Mouse (Mus musculus): ENCODE data around the gene Dvl2. TPM values are rescaled to one million over a fixed set of nuclear protein-coding genes. Genes with fewer than 3 reads are reported as not detected.

The Dvl2 gene
- polyA plus RNA-seq (2017; shearing (Covaris generic)) = 15.5 TPM

DNA sequence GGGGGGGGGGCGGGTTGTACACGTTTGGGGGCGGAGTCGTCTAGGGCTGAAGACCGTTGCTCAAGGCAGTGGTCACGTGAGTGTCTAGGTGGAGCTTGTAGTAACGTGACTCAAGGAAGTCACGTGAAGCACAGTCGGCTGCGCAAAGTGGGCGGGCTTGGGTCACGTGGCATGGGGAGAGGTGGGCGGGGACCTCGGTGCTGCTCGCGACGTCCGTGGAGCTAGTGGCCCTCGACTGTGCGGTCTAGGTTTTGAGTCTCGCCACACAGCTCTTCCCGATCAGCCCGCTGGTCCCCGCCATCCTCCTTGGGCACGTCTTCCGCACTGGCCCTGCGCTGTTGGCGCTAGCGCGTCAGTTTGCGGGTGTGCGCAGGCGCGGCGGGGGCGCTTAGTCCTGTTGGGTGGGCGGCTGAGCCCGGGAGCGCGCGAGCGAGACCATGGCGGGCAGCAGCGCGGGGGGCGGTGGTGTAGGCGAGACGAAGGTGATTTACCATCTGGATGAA, at the start of gene Dvl2:
Gene Dvl2 (plus strand): TSS at position 200 of the 503 bp plus-strand sequence.

DNA sequence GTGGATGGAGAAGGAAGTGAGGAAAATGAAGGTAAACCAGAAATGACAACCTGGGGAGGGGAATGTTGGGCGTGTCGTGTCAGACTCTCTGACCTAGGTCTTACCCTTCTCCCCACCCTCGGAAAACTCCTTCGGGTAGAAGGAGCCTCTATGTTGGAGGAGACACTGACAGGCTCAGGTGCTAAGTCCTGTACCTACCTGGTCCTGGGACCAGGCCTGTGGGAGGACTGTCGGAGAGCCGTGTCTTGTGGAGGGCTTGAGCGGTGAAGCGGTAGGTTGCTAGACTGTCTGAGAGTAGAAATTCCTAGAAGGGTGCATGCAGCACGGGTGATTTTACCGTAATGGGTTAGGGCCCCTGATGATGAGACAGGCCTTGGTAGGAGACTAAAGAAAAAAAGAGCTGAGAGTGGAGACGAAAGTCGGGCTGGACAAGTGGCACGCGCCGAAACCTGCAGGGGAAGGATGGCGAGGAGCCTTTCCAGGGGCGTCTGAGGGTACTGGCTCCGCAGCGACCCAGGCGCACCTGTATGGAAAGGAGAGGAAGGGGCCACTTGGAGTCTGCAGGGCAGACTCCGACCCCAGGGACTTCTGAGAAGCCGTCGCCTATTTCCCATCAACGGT, 35.6 kb upstream of the Dvl2 start, which contains the start of gene Cldn7:
Gene Cldn7 (plus strand): TSS at position 130 of the 621 bp plus-strand sequence.

DNA sequence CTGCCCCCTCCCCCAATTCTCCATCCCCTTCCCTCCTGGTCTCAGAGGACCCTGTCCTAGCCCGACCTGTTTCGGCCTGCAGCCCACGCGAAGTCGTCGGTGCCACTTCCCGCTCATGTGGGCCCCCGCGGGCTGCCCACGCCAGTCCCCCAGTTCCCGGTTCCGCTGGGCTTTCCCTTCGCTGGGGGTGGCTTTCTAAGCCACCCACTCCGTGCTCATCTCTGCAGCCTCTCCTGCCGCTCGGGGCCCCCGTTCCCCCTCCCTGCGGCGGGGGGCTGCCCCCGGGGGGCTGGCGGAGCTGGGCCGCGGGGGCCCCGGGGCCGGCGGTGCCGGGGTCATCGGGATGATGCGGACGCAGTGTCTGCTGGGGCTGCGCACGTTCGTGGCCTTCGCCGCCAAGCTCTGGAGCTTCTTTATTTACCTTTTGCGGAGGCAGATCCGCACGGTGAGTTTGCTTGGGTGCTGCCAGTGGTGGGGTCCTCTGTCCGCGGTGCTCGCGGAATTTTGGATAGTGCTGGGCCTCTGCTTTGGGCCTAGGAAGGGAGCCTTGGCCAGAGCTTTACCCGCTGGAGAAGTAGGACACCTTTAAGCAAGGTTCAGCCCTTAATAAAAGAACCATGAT, 19.1 kb upstream of the Dvl2 start, which contains the start of gene Ctdnep1:
Gene Ctdnep1 (plus strand): TSS at position 16 of the 622 bp plus-strand sequence.

DNA sequence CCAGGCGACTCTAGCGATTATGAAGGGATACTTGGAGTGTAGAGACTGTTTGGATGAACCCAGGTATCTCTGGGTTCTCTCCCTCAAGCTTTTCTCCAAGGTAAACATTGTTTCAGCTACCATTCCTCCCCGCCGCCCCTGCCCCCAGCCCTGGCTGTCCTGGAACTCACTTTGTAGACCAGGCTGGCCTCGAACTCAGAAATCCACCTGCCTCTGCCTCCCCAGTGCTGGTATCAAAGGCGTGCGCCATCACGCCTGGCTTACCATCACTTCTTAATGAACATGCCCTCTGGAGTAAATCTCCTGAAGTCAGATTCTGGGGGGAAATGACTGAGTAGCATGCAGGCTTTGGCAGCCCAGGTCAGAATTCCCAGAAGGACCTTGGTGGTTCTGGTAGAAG, 18.2 kb upstream of the Dvl2 start, which contains the start of gene Elp5:
Gene Elp5 (minus strand): TSS at position 293 of the 400 bp plus-strand sequence.

DNA sequence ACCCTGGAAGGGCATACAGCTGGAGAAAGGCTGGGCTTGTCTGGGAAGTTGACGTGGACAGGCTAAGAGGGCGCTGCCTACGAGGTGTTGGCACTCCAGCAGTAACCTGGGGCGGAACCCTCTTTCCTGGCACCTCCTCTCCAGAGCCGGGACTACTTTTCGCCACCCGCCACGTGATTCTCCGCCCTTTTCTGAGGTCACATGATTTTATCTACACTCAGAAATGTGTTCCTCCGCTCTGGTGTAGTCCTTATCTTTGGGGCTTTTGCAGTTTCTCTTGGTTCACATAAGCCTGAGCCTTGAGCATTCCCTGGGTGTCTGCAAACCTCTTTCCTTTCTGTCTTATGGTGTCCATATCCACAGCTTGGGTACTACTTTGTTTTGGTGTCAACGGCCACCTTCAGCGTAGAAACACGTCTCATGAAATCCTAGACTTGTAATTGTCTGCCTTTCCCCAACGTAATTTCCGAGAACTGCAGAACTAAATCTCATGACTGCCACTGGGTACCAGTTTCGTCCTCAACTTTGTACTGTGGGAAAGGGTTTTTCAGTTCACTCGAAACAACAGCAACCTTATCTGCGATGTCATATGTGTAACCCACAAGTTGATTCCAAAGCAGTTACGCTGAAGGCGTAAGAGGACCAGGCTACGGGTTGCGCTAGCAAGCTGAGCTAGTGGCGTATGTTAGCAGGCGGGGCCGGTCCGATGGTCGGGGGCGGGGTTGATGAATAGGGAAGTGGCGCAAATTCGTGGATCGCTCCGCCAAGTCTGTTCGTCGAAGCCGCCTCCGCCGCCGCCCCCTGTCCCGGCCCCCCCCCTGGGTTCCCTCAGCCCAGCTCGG, 9.3 kb upstream of the Dvl2 start, which contains the start of gene Gabarap:
Gene Gabarap (plus strand): TSS at position 294 of the 842 bp plus-strand sequence.

DNA sequence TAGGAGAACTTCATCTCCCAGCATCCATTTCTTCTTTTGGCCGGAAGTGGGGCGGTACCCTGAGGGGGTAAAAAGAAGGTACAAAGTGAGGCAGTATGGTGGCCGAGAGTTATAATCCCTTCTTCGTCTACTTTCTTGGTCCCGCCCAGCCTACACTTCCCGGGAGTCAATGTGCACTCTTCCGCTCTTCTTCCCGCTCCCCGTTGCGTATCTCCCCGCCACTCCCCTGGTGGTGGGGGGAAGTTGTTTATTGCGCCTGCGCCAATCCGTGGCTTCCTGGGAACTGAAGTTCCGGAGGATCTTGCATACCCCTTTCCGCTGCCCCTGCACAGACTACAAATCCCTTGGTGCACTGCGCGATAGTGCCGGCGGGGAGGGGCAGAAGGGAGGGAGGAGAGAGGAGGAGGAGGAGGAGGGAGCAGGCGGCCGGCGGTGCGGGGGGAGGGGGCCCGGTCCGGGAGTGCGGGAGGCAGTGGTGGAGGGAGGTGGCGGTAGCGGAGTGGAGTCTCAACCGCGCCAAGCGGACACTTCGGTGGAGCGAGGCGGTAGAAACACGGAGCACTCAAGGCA, 4.9 kb upstream of the Dvl2 start, which contains the start of gene Phf23:
Gene Phf23 (plus strand): TSS at position 387 of the 570 bp plus-strand sequence.

DNA sequence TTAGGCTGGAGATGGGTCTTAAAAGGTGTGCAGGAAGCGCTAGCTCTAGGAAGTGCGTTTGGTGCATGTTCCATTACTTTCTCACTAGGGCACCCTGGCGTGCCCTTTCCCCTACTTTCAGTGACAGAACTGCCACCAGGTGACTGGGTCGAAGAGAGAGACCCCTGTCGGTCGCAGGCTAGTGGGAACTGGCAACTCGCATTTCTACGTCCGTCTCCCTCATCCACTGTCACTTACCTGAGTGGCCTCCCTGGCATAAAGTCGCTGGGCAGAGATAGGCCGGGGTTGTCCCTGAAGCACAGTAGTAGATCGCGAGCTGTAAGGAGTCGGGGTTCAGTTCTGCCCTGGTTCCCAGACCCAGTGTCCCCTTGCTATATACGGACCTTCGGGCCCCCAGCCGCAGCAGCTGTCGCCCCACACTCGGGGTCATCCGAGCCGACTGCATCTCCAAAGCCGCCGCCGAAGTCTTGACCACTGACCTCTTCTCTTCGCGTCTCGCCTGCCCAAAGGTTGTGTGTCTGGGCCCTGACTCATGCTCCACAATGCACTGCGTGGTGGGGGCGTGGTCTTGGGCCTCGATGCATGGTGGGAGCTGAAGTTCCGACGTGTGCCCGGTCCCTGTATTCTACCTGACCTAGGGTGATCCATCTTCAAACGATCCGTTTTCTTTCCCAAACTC, 14.6 kb downstream of the Dvl2 start, which contains the start of gene Acadvl:
Gene Acadvl (minus strand): TSS at position 532 of the 679 bp plus-strand sequence.

DNA sequence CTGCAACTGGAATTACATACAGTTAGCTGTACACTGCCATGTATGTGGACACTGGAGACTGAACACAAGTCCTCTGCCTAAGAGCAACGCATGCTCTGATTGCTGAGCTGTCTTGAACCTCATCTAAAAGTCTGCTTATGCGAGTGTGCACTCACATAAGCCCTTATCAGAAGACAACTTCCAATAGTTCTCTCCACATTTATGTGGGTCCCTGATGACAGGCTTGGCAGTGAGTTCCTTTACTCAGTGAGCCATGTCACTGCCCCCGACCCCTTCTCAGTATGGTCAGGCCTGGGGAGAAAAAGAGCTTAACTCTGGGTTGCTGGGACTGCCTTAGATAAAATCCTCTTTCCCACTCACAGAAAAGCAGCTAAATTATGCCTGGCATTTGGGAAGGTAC, 16.3 kb downstream of the Dvl2 start, which contains the start of gene Dlg4:
Gene Dlg4 (plus strand): TSS at position 274 of the 400 bp plus-strand sequence.

DNA sequence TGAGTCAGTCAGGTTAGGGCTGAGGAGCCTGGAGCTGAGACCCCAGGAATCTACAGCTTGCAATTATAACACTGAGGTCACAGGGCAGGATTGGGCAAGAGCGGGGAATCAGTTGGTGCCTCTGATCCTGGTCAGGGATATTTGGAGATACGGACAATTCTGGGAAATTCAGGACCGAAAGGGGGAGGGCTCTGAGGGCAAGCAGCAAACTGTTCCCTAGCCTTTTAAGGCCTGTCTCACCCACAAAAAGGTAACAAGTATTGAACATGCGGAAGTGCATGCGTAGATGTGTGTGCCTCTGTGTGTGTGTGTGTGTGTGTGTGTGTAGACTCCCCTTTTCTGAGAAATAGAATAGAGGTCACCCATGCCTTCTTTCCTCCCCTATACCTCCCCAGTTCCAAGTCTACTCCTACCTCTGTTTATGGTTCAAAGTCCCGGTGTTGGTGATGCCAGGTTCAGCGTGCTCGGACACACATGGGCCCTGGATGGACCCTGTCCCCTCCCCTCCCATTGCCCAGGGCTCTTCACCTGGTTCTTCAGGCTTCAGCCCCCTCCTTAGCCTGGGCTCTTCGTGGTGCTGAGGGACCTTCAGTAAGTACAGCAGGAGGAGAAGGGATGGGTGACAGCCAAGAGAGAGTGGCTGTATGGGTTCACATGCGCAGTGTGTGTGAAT, 53.6 kb downstream of the Dvl2 start, which contains the start of gene Asgr1:
Gene Asgr1 (plus strand): TSS at position 188 of the 673 bp plus-strand sequence.

Other genes starting within 250 kb of the Dvl2 start
- gene Polr2a, start 242.0 kb upstream of the Dvl2 start, polyA plus RNA-seq (2017; shearing (Covaris generic)) = 51.9 TPM
- gene Slc35g3, start 238.6 kb upstream of the Dvl2 start, polyA plus RNA-seq (2017; shearing (Covaris generic)) = 0.26 TPM
- gene Zbtb4, start 234.7 kb upstream of the Dvl2 start, polyA plus RNA-seq (2017; shearing (Covaris generic)) = 4.2 TPM
- gene Chrnb1, start 204.7 kb upstream of the Dvl2 start, polyA plus RNA-seq (2017; shearing (Covaris generic)) = 0.52 TPM
- gene Fgf11, start 198.7 kb upstream of the Dvl2 start, polyA plus RNA-seq (2017; shearing (Covaris generic)) = not detected
- gene Tmem102, start 195.0 kb upstream of the Dvl2 start, polyA plus RNA-seq (2017; shearing (Covaris generic)) = not detected
- 0.16 TPM for gene Gm39566, start 185.3 kb upstream of the Dvl2 start, polyA plus RNA-seq (2017; shearing (Covaris generic))
- gene Spem2, start 182.1 kb upstream of the Dvl2 start, polyA plus RNA-seq (2017; shearing (Covaris generic)) = 0.39 TPM
- gene Spem1, start 178.4 kb upstream of the Dvl2 start, polyA plus RNA-seq (2017; shearing (Covaris generic)) = not detected
- gene Nlgn2, start 162.8 kb upstream of the Dvl2 start, polyA plus RNA-seq (2017; shearing (Covaris generic)) = 0.15 TPM
- gene Tmem256, start 162.1 kb upstream of the Dvl2 start, polyA plus RNA-seq (2017; shearing (Covaris generic)) = 44.3 TPM
- gene Plscr3, start 154.2 kb upstream of the Dvl2 start, polyA plus RNA-seq (2017; shearing (Covaris generic)) = 8.5 TPM
- gene Tnk1, start 141.9 kb upstream of the Dvl2 start, polyA plus RNA-seq (2017; shearing (Covaris generic)) = 0.27 TPM
- not detected for gene Tmem95, start 122.6 kb upstream of the Dvl2 start, polyA plus RNA-seq (2017; shearing (Covaris generic))
- gene Kctd11, start 119.2 kb upstream of the Dvl2 start, polyA plus RNA-seq (2017; shearing (Covaris generic)) = 0.95 TPM
- gene Acap1, start 105.1 kb upstream of the Dvl2 start, polyA plus RNA-seq (2017; shearing (Covaris generic)) = 485 TPM
- 1.6 TPM for gene 2810408A11Rik, start 99.6 kb upstream of the Dvl2 start, polyA plus RNA-seq (2017; shearing (Covaris generic))
- 7.3 TPM for gene Neurl4, start 99.5 kb upstream of the Dvl2 start, polyA plus RNA-seq (2017; shearing (Covaris generic))
- 235 TPM for gene Gps2, start 86.7 kb upstream of the Dvl2 start, polyA plus RNA-seq (2017; shearing (Covaris generic))
- gene Eif5a, start 78.6 kb upstream of the Dvl2 start, polyA plus RNA-seq (2017; shearing (Covaris generic)) = 1,038 TPM
- gene Ybx2, start 64.8 kb upstream of the Dvl2 start, polyA plus RNA-seq (2017; shearing (Covaris generic)) = not detected
- not detected for gene Slc2a4, start 52.4 kb upstream of the Dvl2 start, polyA plus RNA-seq (2017; shearing (Covaris generic))
- gene Cldn7, start 35.8 kb upstream of the Dvl2 start, polyA plus RNA-seq (2017; shearing (Covaris generic)) = not detected
- gene Ctdnep1, start 19.4 kb upstream of the Dvl2 start, polyA plus RNA-seq (2017; shearing (Covaris generic)) = 34.3 TPM
- gene Elp5, start 18.1 kb upstream of the Dvl2 start, polyA plus RNA-seq (2017; shearing (Covaris generic)) = 57.5 TPM
- 358 TPM for gene Gabarap, start 9.5 kb upstream of the Dvl2 start, polyA plus RNA-seq (2017; shearing (Covaris generic))
- 52.1 TPM for gene Phf23, start 4.8 kb upstream of the Dvl2 start, polyA plus RNA-seq (2017; shearing (Covaris generic))
- 101 TPM for gene Acadvl, start 14.8 kb downstream of the Dvl2 start, polyA plus RNA-seq (2017; shearing (Covaris generic))
- 6.9 TPM for gene Dlg4, start 16.3 kb downstream of the Dvl2 start, polyA plus RNA-seq (2017; shearing (Covaris generic))
- not detected for gene Asgr1, start 53.5 kb downstream of the Dvl2 start, polyA plus RNA-seq (2017; shearing (Covaris generic))
- not detected for gene Asgr2, start 92.0 kb downstream of the Dvl2 start, polyA plus RNA-seq (2017; shearing (Covaris generic))
- not detected for gene Mgl2, start 129.7 kb downstream of the Dvl2 start, polyA plus RNA-seq (2017; shearing (Covaris generic))
- not detected for gene Clec10a, start 155.6 kb downstream of the Dvl2 start, polyA plus RNA-seq (2017; shearing (Covaris generic))
- gene Slc16a11, start 212.2 kb downstream of the Dvl2 start, polyA plus RNA-seq (2017; shearing (Covaris generic)) = not detected
- gene Slc16a13, start 220.5 kb downstream of the Dvl2 start, polyA plus RNA-seq (2017; shearing (Covaris generic)) = 0.65 TPM
- 0.11 TPM for gene Bcl6b, start 229.2 kb downstream of the Dvl2 start, polyA plus RNA-seq (2017; shearing (Covaris generic))
- 86.1 TPM for gene 0610010K14Rik, start 237.3 kb downstream of the Dvl2 start, polyA plus RNA-seq (2017; shearing (Covaris generic))
- gene Gm21988, start 239.2 kb downstream of the Dvl2 start, polyA plus RNA-seq (2017; shearing (Covaris generic)) = 4.5 TPM
- gene Rnasek, start 239.2 kb downstream of the Dvl2 start, polyA plus RNA-seq (2017; shearing (Covaris generic)) = 200 TPM